Comparison of ENCODE assay signal across 24 mouse cellular contexts in the genomic region with DNA sequence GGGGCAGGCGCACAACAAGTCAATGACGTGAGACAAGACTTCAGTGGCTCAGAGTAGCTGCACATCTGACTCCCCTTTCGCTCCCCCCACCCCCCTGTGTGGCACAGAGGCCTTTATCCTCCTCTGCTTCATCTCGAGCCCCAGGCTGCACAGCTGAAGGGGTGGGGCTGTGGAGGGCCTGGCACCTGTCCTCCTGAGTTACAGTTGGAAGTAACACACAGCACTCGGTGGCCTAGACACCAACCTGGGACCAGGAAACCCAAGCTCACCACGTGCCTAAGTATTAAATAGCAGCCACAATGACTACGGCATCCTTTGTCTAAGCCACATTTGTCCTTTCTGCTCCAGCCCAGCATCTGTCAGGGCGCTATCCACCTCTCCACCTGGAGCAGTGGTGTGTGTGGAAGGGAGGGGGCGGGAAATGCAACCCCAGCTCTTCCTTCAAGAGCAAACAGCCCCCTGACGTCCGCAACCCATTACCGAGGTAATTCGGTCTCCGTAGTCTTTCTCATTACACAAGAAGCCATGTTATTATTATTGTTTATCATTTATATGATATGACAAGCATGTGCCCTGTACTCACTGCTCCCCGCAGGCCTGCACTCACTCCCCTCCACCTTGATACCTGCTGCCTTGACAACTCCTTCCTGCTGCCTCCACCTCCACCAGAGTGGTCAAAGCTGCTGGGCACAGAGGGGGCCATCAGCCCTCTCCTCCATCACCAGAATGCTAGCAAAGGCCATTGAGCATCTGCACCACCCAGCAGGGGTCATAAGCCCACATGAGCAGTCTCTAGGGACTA.
DNase-seq lines count a peak whose midpoint lies in the region; ATAC-seq and TF ChIP-seq lines count a peak whose summit lies in the region.
"Had no signal": no experiment of that assay in that cellular context is flagged by ENCODE, and none has a peak within 500 bp of the region (broad histone marks: within the 10 kb centered on the region; RNA-seq: fewer than 3 reads in every experiment).

No protein-coding gene starts in this region.

- no peak for DNase-seq in embryonic facial prominence, embryonic 10.5 days (ENCODE audit: low spot score)
- DNase-seq in neural tube, embryonic 10.5 days (ENCODE audit: extremely low spot score, low spot score): no peak
- DNase-seq in hindbrain, postnatal 0 days (ENCODE audit: low spot score): no peak
- DNase-seq in embryo, embryonic 9.5 days (ENCODE audit: extremely low spot score): no peak
- no peak for DNase-seq in left cerebral cortex, adult 9 months (ENCODE audit: low spot score in 2 of 2)
- DNase-seq: adrenal gland, adult 2 months; cerebellum, adult 2 months; cerebellum, postnatal 14 days; gastrocnemius, postnatal 14 days; kidney, adult 11 months; kidney, postnatal 14 days; layer of hippocampus, adult 9-11 months; midbrain, embryonic 14.5 days; right cerebral cortex, postnatal 4 days; thymus, postnatal 14 days had no signal

- no peak overlapping the region for H3K4me3 ChIP-seq in embryonic facial prominence, embryonic 12.5 days
- no peak overlapping the region for H3K4me3 ChIP-seq in embryonic facial prominence, embryonic 10.5 days
- no peak overlapping the region for H3K4me3 ChIP-seq in neural tube, embryonic 13.5 days
- no peak overlapping the region for H3K4me3 ChIP-seq in hindbrain, postnatal 0 days (ENCODE audit: low read length)
- H3K4me3 ChIP-seq: limb, embryonic 13.5 days; lung, embryonic 15.5 days had no signal

- 71% methylated on average over 15 of the region's 15 CpGs for WGBS in embryonic facial prominence, embryonic 12.5 days
- WGBS in embryonic facial prominence, embryonic 10.5 days: 82% methylated on average over 15 of the region's 15 CpGs
- WGBS in neural tube, embryonic 13.5 days: 70% methylated on average over 15 of the region's 15 CpGs
- WGBS in hindbrain, postnatal 0 days: 67% methylated on average over 15 of the region's 15 CpGs

- H3K27ac ChIP-seq in embryonic facial prominence, embryonic 12.5 days: no peak overlapping the region
- no peak overlapping the region for H3K27ac ChIP-seq in embryonic facial prominence, embryonic 10.5 days (replicated peaks)
- H3K27ac ChIP-seq in neural tube, embryonic 13.5 days (replicated peaks): peak overlapping the region; percentile 75
- no peak overlapping the region for H3K27ac ChIP-seq in hindbrain, postnatal 0 days
- H3K27ac ChIP-seq: limb, embryonic 13.5 days; lung, embryonic 15.5 days; stomach, postnatal 0 days had no signal

- no peaks in the 10 kb centered on the region for H3K27me3 ChIP-seq in embryonic facial prominence, embryonic 12.5 days
- no peaks in the 10 kb centered on the region for H3K27me3 ChIP-seq in embryonic facial prominence, embryonic 10.5 days (replicated peaks; ENCODE audit: low read depth, poor library complexity, severe bottlenecking)
- H3K27me3 ChIP-seq in neural tube, embryonic 13.5 days: no peaks in the 10 kb centered on the region
- H3K27me3 ChIP-seq in hindbrain, postnatal 0 days (ENCODE audit: insufficient read depth, low read length): no peaks in the 10 kb centered on the region
- H3K27me3 ChIP-seq: CH12.LX; limb, embryonic 13.5 days; lung, embryonic 15.5 days had no signal

- TF ChIP-seq CTCF in hindbrain, postnatal 0 days (IDR thresholded peaks at IDR 0.05; ENCODE audit: low read depth): no peak

- 0 out of 2 replicates have a peak, but pooled peaks have one; percentile 22 for ATAC-seq in embryonic facial prominence, embryonic 12.5 days (ENCODE audit: insufficient number of reproducible peaks, insufficient read depth, low FRiP score, low TSS enrichment)
- ATAC-seq in neural tube, embryonic 13.5 days (ENCODE audit: low read depth): peak; percentile 65
- 0 out of 2 replicates have a peak, but pooled peaks have one; percentile 25 for ATAC-seq in hindbrain, postnatal 0 days
- ATAC-seq: activated CD4-positive, CD25-positive, alpha-beta regulatory T cell, adult 4 months; forebrain, embryonic 14.5 days had no signal

- H3K9me3 ChIP-seq in embryonic facial prominence, embryonic 12.5 days: peaks cover 11% of the 10 kb centered on the region; the same call in 1 of the 2 replicates
- peaks cover 19% of the 10 kb centered on the region; the same call in 1 of the 2 replicates for H3K9me3 ChIP-seq in embryonic facial prominence, embryonic 10.5 days
- no peaks in the 10 kb centered on the region; the same call in 1 of the 2 replicates for H3K9me3 ChIP-seq in neural tube, embryonic 13.5 days
- H3K9me3 ChIP-seq in hindbrain, postnatal 0 days (ENCODE audit: low read length): no peaks in the 10 kb centered on the region

- no peaks in the 10 kb centered on the region for H3K36me3 ChIP-seq in embryonic facial prominence, embryonic 12.5 days
- no peaks in the 10 kb centered on the region for H3K36me3 ChIP-seq in embryonic facial prominence, embryonic 10.5 days (replicated peaks)
- no peaks in the 10 kb centered on the region for H3K36me3 ChIP-seq in neural tube, embryonic 13.5 days
- no peaks in the 10 kb centered on the region for H3K36me3 ChIP-seq in hindbrain, postnatal 0 days (ENCODE audit: insufficient read depth, low read length)
- H3K36me3 ChIP-seq: limb, embryonic 13.5 days; lung, embryonic 15.5 days had no signal

- H3K4me2 ChIP-seq in embryonic facial prominence, embryonic 12.5 days (replicated peaks): no peak overlapping the region
- H3K4me2 ChIP-seq in neural tube, embryonic 13.5 days: no peak overlapping the region
- no peak overlapping the region for H3K4me2 ChIP-seq in hindbrain, postnatal 0 days (ENCODE audit: low read depth, low read length)
- H3K4me2 ChIP-seq: limb, embryonic 13.5 days; liver, embryonic 11.5 days; lung, embryonic 15.5 days had no signal

- no peaks in the 10 kb centered on the region for H3K4me1 ChIP-seq in embryonic facial prominence, embryonic 12.5 days
- H3K4me1 ChIP-seq in embryonic facial prominence, embryonic 10.5 days: no peaks in the 10 kb centered on the region
- H3K4me1 ChIP-seq in neural tube, embryonic 13.5 days (replicated peaks): peaks cover 38% of the 10 kb centered on the region
- 0 out of 2 replicates have a peak, but pooled peaks cover 2% of the 10 kb centered on the region for H3K4me1 ChIP-seq in hindbrain, postnatal 0 days (ENCODE audit: insufficient read depth, low read length)
- H3K4me1 ChIP-seq: limb, embryonic 13.5 days; lung, embryonic 15.5 days had no signal

- H3K9ac ChIP-seq in embryonic facial prominence, embryonic 12.5 days: no peak overlapping the region
- H3K9ac ChIP-seq in neural tube, embryonic 13.5 days: no peak overlapping the region
- H3K9ac ChIP-seq in hindbrain, postnatal 0 days (replicated peaks; ENCODE audit: low read length): no peak overlapping the region
- H3K9ac ChIP-seq: limb, embryonic 13.5 days; lung, embryonic 15.5 days had no signal
